Mouse (Mus musculus) neutrophil, adult 5-6 weeks (primary cell): ENCODE results near the gene Atad3a. TPM values are rescaled to one million over a fixed set of nuclear protein-coding genes. Genes with fewer than 3 reads are reported as not detected.
A peak's percentile ranks its signal among the peaks of the same experiment; 100 is the strongest.
"Not testable (repeated sequence)": the region's sequence is repeated elsewhere in the genome, so short reads cannot be mapped to it uniquely, and the experiment has no call there.

Source experiments
- ATAC-seq: fragments of 151-379, 151-347 bp; 2 replicates; pipeline ENCODE4 v1.8.0; 2017; ENCODE audit warnings: mild to moderate bottlenecking, moderate TSS enrichment; ENCODE audit not compliant: insufficient number of reproducible peaks, poor library complexity, low FRiP score, severe bottlenecking; ENCODE audit errors: extremely low read depth
- total RNA-seq: library from RNA; stranded (forward); fragments of 200-1000 nt; gene quantifications from 2 replicates; pipeline ENCODE4 v1.2.3, GENCODE M21; 2017

Gene Atad3a
- total RNA-seq, 1 experiment from 2014 or later = 55.2 TPM

GRCm38 (mm10) chr4:155744474-155744873, 16.4 kb downstream of the Atad3a start:
- no peak for ATAC-seq

GRCm38 (mm10) chr4:155742684-155743083, 18.2 kb downstream of the Atad3a start:
- ATAC-seq = no peak

- ATAC-seq = not testable (repeated sequence)
These were observed 20.2 kb downstream of the Atad3a start for GRCm38 (mm10) chr4:155740681-155741080.

GRCm38 (mm10) chr4:155739741-155740636, 20.9 kb downstream of the Atad3a start:
- ATAC-seq = no peak

- no peak for ATAC-seq
These were observed 21.7 kb downstream of the Atad3a start for GRCm38 (mm10) chr4:155739152-155739551.

- ATAC-seq = no peak
These were observed 22.6 kb downstream of the Atad3a start for GRCm38 (mm10) chr4:155738262-155738661.

GRCm38 (mm10) chr4:155736421-155736820, 24.5 kb downstream of the Atad3a start:
- ATAC-seq = no peak

GRCm38 (mm10) chr4:155735788-155736187, 25.1 kb downstream of the Atad3a start:
- no peak for ATAC-seq

GRCm38 (mm10) chr4:155734951-155735702, 25.8 kb downstream of the Atad3a start:
- no peak for ATAC-seq

- peak; percentile 42 for ATAC-seq
These were observed 26.4 kb downstream of the Atad3a start, which contains the start of gene Tmem240 for GRCm38 (mm10) chr4:155734350-155734941. Gene Tmem240 (plus strand): TSS chr4:155734800.

- no peak for ATAC-seq
These were observed 27.6 kb downstream of the Atad3a start for GRCm38 (mm10) chr4:155733267-155733666.

- ATAC-seq = no peak
These were observed 32.9 kb downstream of the Atad3a start for GRCm38 (mm10) chr4:155727993-155728392.

GRCm38 (mm10) chr4:155721668-155722083, 39.2 kb downstream of the Atad3a start:
- ATAC-seq = peak; percentile 56; the same call in 1 of the 2 replicates

GRCm38 (mm10) chr4:155710521-155711252, 50.2 kb downstream of the Atad3a start:
- ATAC-seq = no peak

- no peak for ATAC-seq
These were observed 51.9 kb downstream of the Atad3a start for GRCm38 (mm10) chr4:155708988-155709387.

- no peak for ATAC-seq
These were observed 52.3 kb downstream of the Atad3a start for GRCm38 (mm10) chr4:155708582-155708981.

- ATAC-seq = peak; percentile 10; the same call in 1 of the 2 replicates
These were observed 55.3 kb downstream of the Atad3a start for GRCm38 (mm10) chr4:155705592-155705929.

- ATAC-seq = peak; percentile 78
These were observed 55.9 kb downstream of the Atad3a start, which contains the start of gene Ssu72 for GRCm38 (mm10) chr4:155704721-155705591. Gene Ssu72 (plus strand): TSS chr4:155704800.
